Mouse (Mus musculus): ENCODE measurements around the gene Minpp1. TPM values are rescaled to one million over a fixed set of nuclear protein-coding genes. Genes with fewer than 3 reads are reported as not detected.
"Not testable (repeated sequence)": the region's sequence is repeated elsewhere in the genome, so short reads cannot be mapped to it uniquely, and the experiment has no call there.

Minpp1 gene
- 63.7 and 67.2 TPM in 2 replicates for polyA plus RNA-seq (2015; fragmentation: Nextera tagmentation; extraction: Ambion mirVana)

GRCm38 (mm10) chr19:32485681-32486105 lies at the start of gene Minpp1:
Minpp1 (plus strand) TSS chr19:32485769.
- peaks cover 18% of the 10 kb centered on the region for H3K4me1 ChIP-seq
- peak within 1 kb of the TSS; percentile 88 for H3K27ac ChIP-seq
- H3K27me3 ChIP-seq: no peaks in the 10 kb centered on the region
- H3K36me3 ChIP-seq: no peaks in the 10 kb centered on the region
- no peaks in the 10 kb centered on the region for H3K9me3 ChIP-seq
- under 1% methylated on average over 62 of the region's 64 CpGs for WGBS
- H3K4me3 ChIP-seq: peak within 1 kb of the TSS; percentile 73
- peak within 1 kb of the TSS; percentile 79 for H3K9ac ChIP-seq
- peak; percentile 77 for ATAC-seq (ENCODE audit: insufficient number of reproducible peaks, low FRiP score, low TSS enrichment, low read depth)
- H3K4me2 ChIP-seq: peak within 1 kb of the TSS; percentile 73

- Histone ChIP-seq H3K4me1 (no peaks in the 10 kb centered on the region), H3K9ac (no peak overlapping the region), H3K4me3 (no peak overlapping the region), H3K9me3 (no peaks in the 10 kb centered on the region), H3K4me2 (no peak overlapping the region), H3K27ac (no peak overlapping the region), H3K27me3 (no peaks in the 10 kb centered on the region), H3K36me3 (no peaks in the 10 kb centered on the region)
- 87% methylated on average over 2 of the region's 2 CpGs for WGBS
- ATAC-seq (ENCODE audit: insufficient number of reproducible peaks, low FRiP score, low TSS enrichment, low read depth): no peak
Measured at GRCm38 (mm10) chr19:32439356-32439755, 46.2 kb upstream of the Minpp1 start.

- no peak for ATAC-seq (ENCODE audit: insufficient number of reproducible peaks, low FRiP score, low TSS enrichment, low read depth)
- no peak overlapping the region for H3K4me2 ChIP-seq
- no peaks in the 10 kb centered on the region for H3K4me1 ChIP-seq
- no peaks in the 10 kb centered on the region for H3K9me3 ChIP-seq
- WGBS: 97% methylated on average over 11 of the region's 11 CpGs
- no peaks in the 10 kb centered on the region for H3K27me3 ChIP-seq
- no peak overlapping the region for H3K27ac ChIP-seq
- no peak overlapping the region for H3K9ac ChIP-seq
- H3K36me3 ChIP-seq: no peaks in the 10 kb centered on the region
- H3K4me3 ChIP-seq: no peak overlapping the region
Measured at GRCm38 (mm10) chr19:32441568-32441967, 44.0 kb upstream of the Minpp1 start.

GRCm38 (mm10) chr19:32448931-32449330 lies 36.6 kb upstream of the Minpp1 start:
- no peak overlapping the region for H3K9ac ChIP-seq
- no peak overlapping the region for H3K4me3 ChIP-seq
- no peaks in the 10 kb centered on the region for H3K9me3 ChIP-seq
- H3K4me1 ChIP-seq: no peaks in the 10 kb centered on the region
- no peak overlapping the region for H3K27ac ChIP-seq
- no peaks in the 10 kb centered on the region for H3K27me3 ChIP-seq
- H3K4me2 ChIP-seq: no peak overlapping the region
- no peaks in the 10 kb centered on the region for H3K36me3 ChIP-seq
- no peak for ATAC-seq (ENCODE audit: insufficient number of reproducible peaks, low FRiP score, low TSS enrichment, low read depth)
- 93% methylated on average over 10 of the region's 10 CpGs for whole genome bisulfite sequencing

- ATAC-seq (ENCODE audit: insufficient number of reproducible peaks, low FRiP score, low TSS enrichment, low read depth): no peak
- no peak overlapping the region for H3K9ac ChIP-seq
- H3K4me3 ChIP-seq: no peak overlapping the region
- no peak overlapping the region for H3K27ac ChIP-seq
- H3K4me1 ChIP-seq: no peaks in the 10 kb centered on the region
- H3K4me2 ChIP-seq: no peak overlapping the region
- whole genome bisulfite sequencing: 58% methylated on average over 4 of the region's 4 CpGs
- no peaks in the 10 kb centered on the region for H3K36me3 ChIP-seq
- H3K27me3 ChIP-seq: no peaks in the 10 kb centered on the region
- no peaks in the 10 kb centered on the region for H3K9me3 ChIP-seq
Measured at GRCm38 (mm10) chr19:32452231-32452630, 33.3 kb upstream of the Minpp1 start.

GRCm38 (mm10) chr19:32456744-32457143 lies 28.8 kb upstream of the Minpp1 start:
- no peak overlapping the region for H3K4me3 ChIP-seq
- H3K36me3 ChIP-seq: no peaks in the 10 kb centered on the region
- no peak for ATAC-seq (ENCODE audit: insufficient number of reproducible peaks, low FRiP score, low TSS enrichment, low read depth)
- H3K4me2 ChIP-seq: no peak overlapping the region
- H3K4me1 ChIP-seq: no peaks in the 10 kb centered on the region
- WGBS: 87% methylated on average over 2 of the region's 2 CpGs
- H3K9me3 ChIP-seq: no peaks in the 10 kb centered on the region
- H3K9ac ChIP-seq: no peak overlapping the region
- no peak overlapping the region for H3K27ac ChIP-seq
- no peaks in the 10 kb centered on the region for H3K27me3 ChIP-seq

GRCm38 (mm10) chr19:32457631-32458030 lies 27.9 kb upstream of the Minpp1 start:
- not testable (repeated sequence) for H3K9ac ChIP-seq; H3K27me3 ChIP-seq; H3K4me3 ChIP-seq; H3K9me3 ChIP-seq; H3K27ac ChIP-seq; ATAC-seq (ENCODE audit: insufficient number of reproducible peaks, low FRiP score, low TSS enrichment, low read depth); H3K4me2 ChIP-seq; H3K36me3 ChIP-seq; H3K4me1 ChIP-seq
- WGBS: 88% methylated on average over 8 of the region's 8 CpGs

- H3K27me3 ChIP-seq: no peaks in the 10 kb centered on the region
- ATAC-seq (ENCODE audit: insufficient number of reproducible peaks, low FRiP score, low TSS enrichment, low read depth): no peak
- H3K27ac ChIP-seq: no peak overlapping the region
- H3K4me2 ChIP-seq: no peak overlapping the region
- H3K9me3 ChIP-seq: no peaks in the 10 kb centered on the region
- no peak overlapping the region for H3K9ac ChIP-seq
- no peaks in the 10 kb centered on the region for H3K36me3 ChIP-seq
- 83% methylated on average over 6 of the region's 6 CpGs for WGBS
- no peak overlapping the region for H3K4me3 ChIP-seq
- H3K4me1 ChIP-seq: no peaks in the 10 kb centered on the region
Measured at GRCm38 (mm10) chr19:32463037-32463436, 22.5 kb upstream of the Minpp1 start.

- Histone ChIP-seq H3K27me3 (no peaks in the 10 kb centered on the region), H3K4me3 (no peak overlapping the region), H3K36me3 (no peaks in the 10 kb centered on the region), H3K9ac (no peak overlapping the region), H3K4me1 (no peaks in the 10 kb centered on the region), H3K27ac (no peak overlapping the region), H3K9me3 (no peaks in the 10 kb centered on the region), H3K4me2 (no peak overlapping the region)
- 81% methylated on average over 4 of the region's 4 CpGs for WGBS
- ATAC-seq (ENCODE audit: insufficient number of reproducible peaks, low FRiP score, low TSS enrichment, low read depth): no peak
Measured at GRCm38 (mm10) chr19:32465228-32465627, 20.3 kb upstream of the Minpp1 start.

- H3K9ac ChIP-seq: no peak within 1 kb of the TSS
- ATAC-seq (ENCODE audit: insufficient number of reproducible peaks, low FRiP score, low TSS enrichment, low read depth): no peak
- H3K27me3 ChIP-seq: no peaks in the 10 kb centered on the region
- no peaks in the 10 kb centered on the region for H3K9me3 ChIP-seq
- H3K4me2 ChIP-seq: no peak within 1 kb of the TSS
- no peaks in the 10 kb centered on the region for H3K36me3 ChIP-seq
- 74% methylated on average over 6 of the region's 6 CpGs for WGBS
- no peak within 1 kb of the TSS for H3K27ac ChIP-seq
- no peaks in the 10 kb centered on the region for H3K4me1 ChIP-seq
- H3K4me3 ChIP-seq: no peak within 1 kb of the TSS
Measured at GRCm38 (mm10) chr19:32466478-32466877, 19.1 kb upstream of the Minpp1 start, which contains the start of gene Rpl9-ps6. Rpl9-ps6 (minus strand) TSS chr19:32466578.

- 93% methylated on average over 5 of the region's 5 CpGs for WGBS
- Histone ChIP-seq H3K4me3 (no peak overlapping the region), H3K27ac (no peak overlapping the region), H3K36me3 (no peaks in the 10 kb centered on the region), H3K27me3 (no peaks in the 10 kb centered on the region), H3K9me3 (no peaks in the 10 kb centered on the region), H3K4me2 (no peak overlapping the region), H3K9ac (no peak overlapping the region), H3K4me1 (no peaks in the 10 kb centered on the region)
- ATAC-seq (ENCODE audit: insufficient number of reproducible peaks, low FRiP score, low TSS enrichment, low read depth): no peak
Measured at GRCm38 (mm10) chr19:32467325-32467724, 18.2 kb upstream of the Minpp1 start.

- Histone ChIP-seq H3K4me3 (no peak overlapping the region), H3K4me1 (no peaks in the 10 kb centered on the region), H3K9me3 (no peaks in the 10 kb centered on the region), H3K27ac (no peak overlapping the region), H3K36me3 (no peaks in the 10 kb centered on the region), H3K9ac (no peak overlapping the region), H3K4me2 (no peak overlapping the region), H3K27me3 (no peaks in the 10 kb centered on the region)
- WGBS: 21% methylated on average over 6 of the region's 6 CpGs
- ATAC-seq (ENCODE audit: insufficient number of reproducible peaks, low FRiP score, low TSS enrichment, low read depth): no peak
Measured at GRCm38 (mm10) chr19:32470059-32470497, 15.5 kb upstream of the Minpp1 start.

All from limb, embryonic 15.5 days (tissue).